Mouse (Mus musculus): ENCODE data around the gene Defb43.

Gene Defb43

DNA sequence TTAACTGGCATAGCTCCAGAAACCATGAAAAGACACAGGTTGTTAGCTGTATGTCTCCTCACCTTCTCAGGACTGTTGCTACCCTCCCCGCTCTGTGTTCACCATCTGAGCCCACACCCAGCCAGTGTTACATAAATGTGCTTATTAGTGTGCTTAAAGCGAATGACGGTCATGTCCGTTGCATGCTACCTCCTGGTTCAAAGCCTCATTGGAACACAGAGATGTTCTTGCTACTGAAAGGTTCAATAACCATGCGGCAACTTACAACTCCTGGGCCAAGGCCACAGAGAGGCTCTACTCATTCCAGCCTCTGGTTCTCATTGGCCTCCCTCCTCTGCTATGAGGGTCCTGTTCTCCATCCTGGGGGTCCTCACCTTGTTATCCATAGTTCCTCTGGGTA, at the start of gene Defb43:
TSS of gene Defb43 (plus strand) at position 301 of the 400 bp plus-strand sequence.
- no peak for DNase-seq (ENCODE audit: low spot score in 2 of 2)

DNA sequence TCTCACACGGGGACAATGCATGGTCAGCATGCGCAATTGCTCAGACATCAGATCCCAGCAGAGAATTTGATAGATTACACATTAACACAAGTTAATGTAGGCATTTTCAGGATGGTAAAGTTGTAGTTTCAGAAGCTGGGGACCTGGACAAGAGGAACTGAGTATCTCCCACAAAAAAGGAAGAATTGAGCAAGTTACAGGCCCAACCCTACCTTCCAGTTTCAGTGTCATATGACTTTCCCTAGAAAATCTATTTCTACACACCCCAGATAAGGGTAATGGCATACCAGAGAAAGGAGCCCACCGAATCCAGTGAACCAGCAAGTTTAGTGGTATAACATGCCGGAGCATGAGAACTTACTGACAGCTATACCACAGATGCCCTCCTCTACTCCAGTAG, 47.9 kb upstream of the Defb43 start:
- no peak for DNase-seq (ENCODE audit: low spot score in 2 of 2)

DNA sequence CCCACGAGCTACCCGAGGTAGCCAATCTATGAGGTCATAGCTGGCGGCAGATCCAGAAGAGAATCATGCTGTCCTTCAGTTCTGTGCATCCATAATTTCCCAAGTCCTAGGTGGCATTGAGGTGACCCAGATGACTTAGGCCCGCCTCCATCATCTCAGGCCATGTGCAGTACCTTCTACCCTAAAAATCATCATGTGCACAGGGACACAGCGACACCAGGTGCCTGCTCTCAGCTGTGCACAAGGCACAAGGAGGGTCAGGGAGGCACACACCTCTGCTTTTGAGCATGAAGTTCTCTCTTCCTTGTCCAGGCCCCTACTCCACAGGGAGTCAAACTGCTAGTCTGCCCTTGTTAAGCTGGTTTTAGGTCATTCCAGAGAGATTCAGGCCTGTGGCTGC, 46.2 kb upstream of the Defb43 start:
- DNase-seq (ENCODE audit: low spot score in 2 of 2), result no peak

DNA sequence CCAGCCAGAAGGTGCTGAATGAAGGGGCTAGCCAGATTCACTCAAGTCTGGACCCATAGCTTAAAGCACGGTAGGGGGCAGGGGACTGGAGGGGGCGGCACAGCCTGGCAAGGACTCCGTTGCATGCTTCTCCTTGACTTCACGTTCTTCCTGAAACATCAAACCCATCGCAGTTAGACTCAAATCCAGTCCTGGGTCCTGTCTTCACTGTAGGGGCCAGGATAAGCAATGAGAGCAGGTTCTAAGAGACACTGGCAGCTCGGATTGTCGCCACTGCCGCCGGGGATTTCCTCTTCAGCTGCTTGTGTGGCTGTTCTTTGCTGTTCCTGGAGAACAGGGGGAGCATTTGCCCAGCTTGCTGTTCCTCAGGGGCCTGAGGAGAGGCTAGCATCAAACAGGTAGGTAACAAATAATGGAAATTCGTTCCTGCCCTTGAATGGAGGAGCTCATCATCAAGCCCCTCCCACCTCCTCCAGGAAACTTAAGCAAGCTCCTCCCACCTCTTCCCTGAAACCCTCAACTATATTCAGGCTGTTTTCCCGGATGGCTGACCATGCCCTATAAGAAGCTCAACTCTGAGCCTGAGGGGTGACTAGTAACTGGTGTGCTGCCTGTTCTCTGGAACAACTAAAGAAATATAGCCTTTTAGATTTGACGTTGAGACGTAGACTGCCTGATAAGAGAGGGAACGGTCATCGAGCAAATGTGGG, 45.6 kb upstream of the Defb43 start:
- no peak for DNase-seq (ENCODE audit: low spot score in 2 of 2)

DNA sequence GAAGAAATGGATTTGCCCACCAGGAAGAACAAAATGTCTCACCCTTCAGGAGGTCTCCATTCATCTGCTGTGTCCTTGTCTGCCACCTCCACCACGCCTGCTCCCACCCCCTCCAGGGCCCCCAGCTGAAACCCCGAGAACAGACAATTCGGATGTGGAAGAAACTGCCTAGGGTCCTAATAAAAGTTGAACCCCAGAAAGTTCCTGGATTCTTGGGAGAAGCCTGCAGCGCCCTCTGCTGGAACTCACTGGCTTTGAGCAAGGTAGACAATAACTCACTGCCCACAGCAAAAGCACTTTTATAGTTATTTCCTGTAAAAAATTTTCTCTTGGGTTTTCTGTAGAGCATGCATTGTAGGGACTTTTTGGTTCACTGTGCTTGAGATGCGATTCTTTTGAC, 36.5 kb upstream of the Defb43 start:
- peak; percentile 26 to 65 for DNase-seq (ENCODE audit: low spot score in 2 of 2)

DNA sequence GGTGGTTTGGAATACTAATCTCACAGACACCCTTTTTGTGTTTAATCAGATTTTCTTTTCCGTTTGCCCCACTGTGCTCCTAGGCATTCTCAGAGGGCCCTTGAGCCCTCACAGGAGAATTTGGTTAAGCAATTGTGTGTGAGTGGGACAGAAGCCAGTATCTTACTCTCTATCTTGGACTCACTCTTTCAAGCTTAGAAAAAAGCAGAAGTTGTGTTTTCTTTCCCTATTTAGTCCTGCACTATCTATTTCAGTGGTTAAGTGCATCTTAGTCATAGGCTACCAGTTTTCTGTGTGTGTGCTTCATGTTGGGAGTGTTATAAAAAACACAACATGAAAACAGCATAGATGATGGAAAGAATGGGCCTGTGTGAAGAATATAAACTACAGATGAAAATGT, 31.8 kb upstream of the Defb43 start:
- no peak for DNase-seq (ENCODE audit: low spot score in 2 of 2)

DNA sequence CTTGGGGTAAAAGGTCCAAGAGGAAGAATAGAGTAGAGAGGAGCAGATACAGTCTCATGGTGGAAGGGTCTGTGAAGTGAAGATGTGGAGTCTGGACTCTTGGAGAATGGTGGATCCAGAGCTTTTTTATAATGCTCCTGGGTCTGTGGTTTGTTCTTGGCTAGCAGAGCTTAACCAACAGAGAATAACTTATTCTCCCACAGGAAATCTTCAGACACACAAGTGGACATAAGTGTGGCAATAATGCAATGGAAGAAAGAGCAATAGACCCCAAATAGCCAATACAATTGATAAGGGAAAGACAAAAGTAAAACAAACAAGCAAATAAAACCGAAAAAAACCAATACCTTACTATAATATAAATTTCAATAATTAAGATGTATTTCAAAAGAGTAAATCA, 27.2 kb upstream of the Defb43 start, which contains the start of gene Defb48:
TSS of gene Defb48 (minus strand) at position 101 of the 400 bp plus-strand sequence.
- DNase-seq (ENCODE audit: low spot score in 2 of 2), result no peak

DNA sequence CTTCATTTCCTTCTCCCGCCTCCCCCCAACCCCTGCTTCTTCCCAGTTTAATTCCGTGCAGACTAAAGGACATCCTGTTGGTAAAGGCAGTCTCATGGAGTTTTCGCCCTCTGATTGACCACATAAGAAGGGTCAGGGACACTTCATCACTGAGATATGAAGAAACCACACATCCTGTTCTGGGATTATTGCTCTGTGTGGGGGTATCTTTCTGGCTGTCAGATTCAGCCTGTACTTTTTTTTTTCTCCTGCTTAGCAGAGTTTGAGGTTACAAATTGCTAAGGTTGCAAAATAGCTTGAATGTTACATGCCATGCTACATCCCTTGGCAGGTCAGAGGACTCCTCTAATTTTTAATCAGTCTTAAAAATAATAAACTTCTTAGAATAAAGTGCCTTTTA, 20.3 kb upstream of the Defb43 start:
- DNase-seq (ENCODE audit: low spot score in 2 of 2), result no peak

DNA sequence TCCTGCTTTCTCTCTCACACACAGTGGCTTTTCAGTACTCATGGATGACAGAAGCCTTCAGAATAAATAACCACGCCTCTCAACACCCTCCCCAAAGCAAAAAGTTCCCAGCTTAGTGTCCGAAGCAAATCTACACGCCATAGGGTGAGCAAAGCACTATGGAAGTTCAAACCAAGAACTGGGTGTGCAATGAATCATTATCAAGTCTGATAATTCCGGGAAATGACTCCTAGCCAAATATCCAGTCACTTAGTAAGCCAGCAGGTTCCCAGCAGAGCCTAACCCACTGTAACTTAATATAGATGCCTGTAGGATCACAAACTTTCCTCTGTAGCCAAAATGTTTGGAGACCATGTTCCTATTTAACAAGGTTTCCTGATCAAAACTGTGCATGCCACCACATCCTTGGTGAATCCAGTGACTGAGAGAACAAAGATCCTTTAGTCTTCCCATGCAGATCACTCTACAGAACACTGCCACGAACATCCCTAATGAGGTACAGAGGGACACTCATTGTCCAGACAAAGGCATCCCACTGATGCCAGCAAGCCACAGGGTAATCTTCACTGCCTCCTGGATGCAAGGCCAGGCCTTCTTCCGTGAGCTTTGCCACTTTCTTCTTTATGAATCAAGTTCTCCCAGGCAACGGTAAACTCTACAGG, 19.6 kb upstream of the Defb43 start:
- DNase-seq (ENCODE audit: low spot score in 2 of 2), result no peak

DNA sequence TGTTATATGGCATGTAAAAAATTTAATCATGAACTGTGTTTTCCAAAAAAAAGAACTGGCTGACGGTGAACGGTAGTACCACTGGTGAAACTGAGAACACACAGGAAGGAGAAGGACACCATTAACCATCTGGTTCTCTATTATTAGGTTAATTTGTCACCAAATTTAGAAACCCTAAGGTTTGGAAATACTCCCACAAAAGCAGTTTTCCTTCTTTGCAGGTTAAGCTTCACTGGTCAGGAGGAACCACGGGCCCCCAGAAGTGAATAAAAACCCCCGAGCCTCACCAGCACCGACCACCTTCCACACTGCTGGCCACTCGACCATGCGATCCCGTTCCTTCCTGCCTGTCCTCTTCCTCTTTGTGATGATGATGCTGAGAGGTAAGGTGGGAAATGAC, 13.8 kb upstream of the Defb43 start, which contains the start of gene Defb47:
TSS of gene Defb47 (plus strand) at position 301 of the 400 bp plus-strand sequence.
- DNase-seq (ENCODE audit: low spot score in 2 of 2), result no peak

DNA sequence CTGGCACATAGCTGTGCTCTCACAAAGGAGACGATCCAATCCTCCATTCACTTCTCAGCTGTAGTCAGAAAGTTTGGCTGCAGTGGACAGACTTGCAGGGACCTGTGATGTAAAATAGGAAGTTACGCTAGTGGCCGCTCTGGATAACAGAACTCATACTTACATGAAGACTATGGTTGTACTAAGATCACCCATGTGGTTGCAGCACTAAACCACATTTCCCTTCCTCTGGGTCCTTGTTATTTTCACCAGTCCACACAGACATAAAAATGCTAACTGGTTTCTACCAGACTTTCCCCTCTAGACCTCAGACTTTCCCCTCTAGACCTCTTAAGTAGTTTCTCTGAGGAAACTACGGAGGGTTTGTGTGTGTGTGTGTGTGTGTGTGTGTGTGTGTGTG, 12.6 kb upstream of the Defb43 start:
- no peak for DNase-seq (ENCODE audit: low spot score in 2 of 2)

DNA sequence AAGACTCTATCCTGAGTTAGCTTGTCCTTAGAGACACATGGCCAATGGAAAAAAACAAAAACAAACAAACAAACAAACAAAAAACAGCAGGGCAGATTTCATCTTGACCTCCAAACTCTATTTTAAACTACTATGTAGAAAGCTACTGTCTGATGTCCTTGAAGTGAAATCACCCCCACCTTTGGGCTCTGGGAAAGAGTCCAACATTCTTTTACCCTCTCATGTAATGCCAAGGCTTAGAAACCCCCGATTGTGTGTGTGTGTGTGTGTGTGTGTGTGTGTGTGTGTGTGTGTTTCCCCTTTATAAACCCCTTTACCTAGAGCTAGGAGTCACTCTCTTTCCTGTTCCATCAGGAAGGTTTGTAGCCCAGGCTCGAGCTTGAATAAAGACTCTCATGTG, 9.0 kb upstream of the Defb43 start:
- DNase-seq (ENCODE audit: low spot score in 2 of 2), result no peak

DNA sequence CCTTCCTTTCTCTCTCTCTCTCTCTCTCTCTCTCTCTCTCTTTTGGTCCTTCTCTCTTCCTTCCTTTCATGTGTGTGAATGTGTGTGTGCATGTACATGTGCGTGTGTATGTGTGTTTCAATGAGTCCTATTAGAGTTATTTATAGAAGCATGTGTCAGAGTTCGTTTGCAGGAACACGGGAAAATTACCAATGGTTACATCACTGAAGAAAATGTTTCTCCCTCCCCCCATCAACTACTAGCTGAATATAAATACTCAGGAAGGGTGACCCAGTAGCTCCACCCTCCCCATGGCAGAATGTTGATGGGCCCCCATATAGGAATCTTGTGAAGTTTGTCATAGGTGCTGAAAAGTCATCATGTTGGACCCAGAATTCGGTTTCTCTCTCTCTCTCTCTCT, 1.5 kb downstream of the Defb43 start:
- DNase-seq (ENCODE audit: low spot score in 2 of 2), result no peak

DNA sequence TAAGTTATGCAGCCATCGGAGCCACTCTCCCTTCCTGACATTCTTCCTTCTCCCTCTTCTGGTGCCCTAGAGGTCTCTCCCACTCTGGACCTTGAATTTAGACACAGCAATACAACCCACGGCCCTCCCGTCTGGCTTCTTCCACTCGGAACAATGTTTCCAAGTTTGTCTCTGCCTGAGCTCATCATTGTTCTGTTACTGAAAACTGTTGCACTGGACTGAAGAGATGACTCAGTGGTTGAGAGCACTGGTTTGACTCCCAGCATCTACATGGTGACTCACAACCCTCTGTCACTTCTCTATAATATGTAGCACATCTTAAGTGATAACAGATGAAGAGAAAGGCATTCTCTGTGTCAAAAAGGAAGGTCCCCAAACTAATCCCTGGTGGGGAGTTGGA, 3.1 kb downstream of the Defb43 start:
- DNase-seq (ENCODE audit: low spot score in 2 of 2), result no peak

DNA sequence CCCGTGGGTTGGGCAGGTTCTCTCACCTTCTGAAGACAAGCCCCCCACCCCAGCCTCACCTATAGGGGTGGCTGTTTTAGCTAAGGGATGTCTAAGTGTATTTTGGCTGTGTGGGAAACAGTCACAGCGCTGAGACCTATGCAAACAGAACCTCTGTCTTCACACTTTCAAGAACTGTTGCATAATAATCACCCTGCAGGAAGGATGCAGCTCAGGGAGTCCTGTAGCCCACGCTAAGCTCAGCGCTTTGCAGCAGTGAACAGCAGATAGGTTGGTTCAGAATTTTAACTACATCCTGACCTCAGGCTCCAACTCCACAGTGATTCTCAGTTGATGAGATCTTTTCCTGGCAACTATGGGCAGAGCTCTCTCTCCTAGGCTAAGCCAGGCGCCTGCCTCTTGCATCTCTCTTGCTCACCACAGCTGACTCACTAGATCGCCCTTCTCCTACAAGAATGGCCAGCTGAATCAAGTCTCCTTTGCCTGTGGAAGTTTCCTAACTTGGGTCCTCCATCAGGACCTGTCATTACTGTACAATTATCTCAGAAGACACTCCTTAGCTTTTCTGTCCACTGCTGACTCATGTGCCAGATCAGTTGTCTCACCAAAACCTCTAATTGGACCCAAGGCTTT, 9.1 kb downstream of the Defb43 start:
- DNase-seq (ENCODE audit: low spot score in 2 of 2), result no peak

DNA sequence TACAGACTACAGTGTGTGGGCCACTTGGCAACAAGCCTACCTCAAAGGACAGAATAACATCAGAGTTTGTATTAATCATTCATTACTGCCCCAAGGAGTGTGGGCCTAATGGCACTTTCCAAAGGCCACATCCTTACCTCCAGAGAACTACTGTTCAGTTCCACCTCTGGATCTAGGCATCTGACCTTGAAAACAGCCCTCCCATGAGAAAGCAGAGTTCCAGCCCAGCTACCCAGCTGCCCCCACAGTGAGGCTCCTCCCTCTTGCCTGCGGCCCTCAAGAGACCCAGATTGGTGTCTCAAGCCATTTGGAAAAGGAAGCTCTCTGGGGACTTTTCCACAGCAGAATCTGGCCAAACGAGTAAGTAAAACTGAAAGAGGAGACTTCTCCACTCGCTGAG, 35.1 kb downstream of the Defb43 start, which contains the start of gene Defb42:
TSS of gene Defb42 (plus strand) at position 301 of the 400 bp plus-strand sequence.
- DNase-seq (ENCODE audit: low spot score in 2 of 2), result no peak

DNA sequence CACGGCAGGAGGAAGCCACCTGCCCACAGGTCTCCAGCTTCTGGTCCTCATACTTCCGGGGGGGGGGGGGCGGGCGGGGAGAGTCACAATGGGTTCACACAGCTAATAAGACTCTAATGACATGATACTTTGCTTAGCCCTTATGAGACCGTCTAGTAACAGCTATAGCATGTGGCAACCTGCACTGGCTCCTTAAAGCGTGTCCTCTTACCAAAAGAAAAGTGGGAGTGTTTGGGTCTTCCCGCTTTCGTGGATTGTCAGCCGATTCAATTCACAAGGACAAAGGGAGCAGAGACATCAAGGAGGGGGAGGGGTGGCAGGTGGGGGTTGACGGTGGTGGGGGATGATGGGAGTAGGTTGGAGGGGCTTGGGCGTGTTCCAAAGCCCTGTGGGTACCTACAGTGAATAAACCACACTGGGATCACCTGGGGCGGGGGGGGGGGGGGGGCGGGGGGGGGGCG, 38.4 kb downstream of the Defb43 start, which contains the start of gene Defb30:
TSS of gene Defb30 (minus strand) at position 51 of the 461 bp plus-strand sequence.
- no peak for DNase-seq (ENCODE audit: low spot score in 2 of 2)

DNA sequence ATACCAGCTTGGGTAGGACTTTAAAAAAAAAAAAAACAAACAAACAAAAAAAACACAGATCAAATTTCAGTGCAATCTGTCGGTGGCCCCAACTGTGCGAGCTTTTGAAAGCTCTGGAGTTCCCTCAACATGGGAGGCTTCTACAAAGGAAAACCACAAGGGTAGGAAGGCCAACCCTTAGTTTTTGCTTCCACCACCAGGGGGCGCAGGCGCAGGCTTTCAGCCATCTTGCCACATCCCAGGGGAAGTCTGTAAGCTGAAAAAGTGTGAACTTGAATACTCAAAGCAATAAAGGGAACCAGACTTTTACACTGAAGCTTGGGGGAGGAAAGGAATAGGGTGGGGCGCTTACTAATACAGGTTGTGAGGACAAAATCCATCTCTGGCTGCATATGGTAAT, 39.2 kb downstream of the Defb43 start:
- DNase-seq (ENCODE audit: low spot score in 2 of 2), result peak; percentile 15 to 49

DNA sequence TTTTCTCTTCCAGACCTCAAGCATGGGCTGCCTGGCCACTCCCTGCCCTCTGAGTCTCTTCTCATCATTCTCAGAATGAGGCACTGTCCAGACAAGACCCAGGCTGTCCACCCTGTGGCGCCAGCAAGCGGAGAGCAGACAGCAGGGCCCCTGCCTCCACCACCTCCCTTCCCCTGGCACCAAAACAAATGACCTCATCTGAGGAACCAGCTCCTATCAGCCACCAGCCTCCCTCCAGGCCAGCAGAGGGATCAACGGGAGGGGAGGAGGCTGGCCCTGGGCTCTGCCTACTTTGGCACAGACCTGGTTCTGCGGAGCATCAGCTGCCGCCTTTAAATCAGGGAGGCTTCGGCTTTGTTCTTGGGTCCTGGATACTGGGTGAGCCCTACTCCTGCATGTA, 43.2 kb downstream of the Defb43 start:
- peak in 1 of 2 experiments; percentile 30 for DNase-seq (ENCODE audit: low spot score in 2 of 2)

DNA sequence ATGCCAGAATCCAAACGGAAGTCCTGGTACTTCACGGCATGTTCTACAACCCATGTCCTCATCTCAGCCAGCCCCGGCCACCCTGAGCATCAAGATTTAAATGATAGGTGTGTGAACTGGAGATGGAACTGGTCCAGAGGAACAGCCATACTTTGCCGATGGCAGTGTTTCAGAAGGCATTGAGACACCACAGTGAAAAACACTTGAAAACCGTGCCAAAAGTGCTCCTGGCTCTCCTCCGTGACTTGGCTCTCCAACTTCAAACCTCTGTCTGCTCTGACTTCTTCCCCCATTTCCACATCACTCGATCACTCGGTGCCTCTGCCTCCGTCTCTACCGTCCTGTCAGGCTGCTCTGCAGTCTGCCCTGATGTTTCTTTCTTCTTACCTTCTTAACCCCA, 48.8 kb downstream of the Defb43 start:
- DNase-seq (ENCODE audit: low spot score in 2 of 2), result no peak

DNA sequence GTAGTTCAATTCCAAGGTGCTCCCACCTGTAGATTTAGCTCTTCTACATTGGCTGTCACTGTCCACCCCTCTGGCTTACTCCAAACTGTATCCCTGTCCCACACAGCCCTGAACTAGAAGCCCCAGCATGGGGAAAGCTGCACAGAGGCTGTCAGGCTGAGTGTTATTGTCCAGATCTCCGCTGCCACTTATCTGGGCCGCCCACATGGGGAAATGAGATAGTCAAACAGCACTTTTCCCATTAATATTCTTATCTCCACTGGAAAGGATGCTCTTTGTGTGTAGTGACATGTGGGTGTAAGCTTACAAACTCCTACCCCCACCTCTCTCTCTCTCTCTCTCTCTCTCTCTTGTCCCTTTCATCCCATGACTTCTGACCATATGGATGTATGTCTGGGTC, 50.6 kb downstream of the Defb43 start:
- DNase-seq (ENCODE audit: low spot score in 2 of 2), result no peak

DNA sequence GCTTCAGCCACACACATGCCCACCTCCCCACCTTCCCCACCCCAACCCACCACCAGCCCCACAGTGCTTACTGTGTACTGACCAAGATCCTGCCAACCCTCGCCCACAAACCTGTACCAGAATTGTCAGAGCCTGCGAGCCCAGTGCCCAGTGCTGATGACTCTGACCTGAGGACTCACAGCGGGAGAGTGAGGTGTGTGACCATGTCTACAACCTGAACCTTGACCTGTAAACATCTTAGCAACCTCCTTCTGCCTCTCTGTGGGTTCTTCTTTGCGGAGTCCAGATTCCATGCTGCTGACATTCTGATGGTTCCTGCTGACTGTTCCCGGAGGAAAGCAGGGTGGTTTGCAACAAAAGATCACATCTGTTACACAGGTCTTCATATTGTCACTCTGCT, 53.8 kb downstream of the Defb43 start:
- no peak for DNase-seq (ENCODE audit: low spot score in 2 of 2)

Data from urinary bladder, postnatal 36 days (tissue).